Mouse (Mus musculus): ENCODE results near the gene Gm28539. TPM values are rescaled to one million over a fixed set of nuclear protein-coding genes. Genes with fewer than 3 reads are reported as not detected.

Gm28539 gene
- polyA plus RNA-seq (2014; fragmentation: Illumina TruSeq; extraction: RNeasy Lipid Tissue Mini Kit (QIAGEN cat#74804); ENCODE audit: low replicate concordance): not detected

GRCm38 (mm10) chr16:18836468-18837208, at the start of gene Gm28539, which contains the start of gene 2510002D24Rik:
TSS of gene Gm28539 (plus strand) at chr16:18836584.
TSS of gene 2510002D24Rik (plus strand) at chr16:18836578.

DNA sequence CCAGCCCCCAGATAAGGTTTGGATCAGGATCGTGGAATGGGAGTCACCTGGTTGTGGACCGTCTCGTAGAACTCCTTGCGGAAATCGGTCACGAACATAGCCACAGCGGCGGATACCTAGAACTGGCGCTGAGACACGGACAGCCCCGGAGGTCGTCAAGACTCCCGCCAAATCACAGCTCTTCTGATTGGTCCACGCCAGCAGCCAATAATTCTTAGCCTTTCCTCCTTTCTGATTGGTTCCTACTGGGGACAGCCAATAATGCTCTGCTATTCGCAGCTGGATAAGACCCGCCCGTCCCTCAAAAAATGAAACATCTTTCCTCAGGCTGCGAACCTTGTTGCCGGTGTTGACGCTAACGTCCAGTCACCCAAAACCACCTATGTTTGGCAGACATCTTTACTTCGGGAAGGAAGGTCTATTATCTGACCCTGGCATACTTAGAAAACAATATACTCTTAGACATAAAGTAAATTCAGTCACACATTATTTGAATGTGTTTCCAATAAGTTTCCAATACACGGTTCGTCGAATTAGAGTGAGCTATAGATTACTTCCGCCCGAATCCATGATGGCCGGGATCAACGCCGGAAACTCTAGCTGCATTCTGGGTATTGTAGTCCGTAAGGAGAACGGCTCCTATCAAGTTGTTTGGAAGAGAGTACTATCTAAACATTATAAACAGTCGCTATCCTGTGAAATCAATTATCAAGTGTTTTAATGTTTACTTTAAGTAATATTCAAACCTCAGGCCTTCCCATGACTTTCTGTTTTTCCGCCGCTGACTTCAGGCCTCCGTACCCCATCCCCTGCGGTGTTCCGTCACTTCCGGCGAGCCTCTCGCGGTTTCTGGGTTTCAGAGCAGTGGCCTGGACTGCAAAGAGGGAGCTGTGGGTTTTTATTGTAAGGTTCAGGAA, 24.7 kb upstream of the Gm28539 start, which contains the start of the genes Ufd1 and Cdc45:
Gene Ufd1, plus strand, starts transcription at position 312 of the 917 bp plus-strand sequence.
Gene Cdc45, minus strand, starts transcription at position 520 of the 917 bp plus-strand sequence.

GRCm38 (mm10) chr16:18876442-18877308, 40.3 kb downstream of the Gm28539 start, which contains the start of the genes Mrpl40 and Hira:
TSS of gene Mrpl40 (minus strand) at chr16:18876862.
TSS of gene Hira (plus strand) at chr16:18877037.

Other genes with a start within 250 kb of the Gm28539 start
- gene Tbx1, start 245.9 kb upstream of the Gm28539 start, polyA plus RNA-seq (2014; fragmentation: Illumina TruSeq; extraction: RNeasy Lipid Tissue Mini Kit (QIAGEN cat#74804); ENCODE audit: low replicate concordance): not detected
- gene Gp1bb, start 214.2 kb upstream of the Gm28539 start, polyA plus RNA-seq (2014; fragmentation: Illumina TruSeq; extraction: RNeasy Lipid Tissue Mini Kit (QIAGEN cat#74804); ENCODE audit: low replicate concordance): not detected
- gene Gm49601, start 210.2 kb upstream of the Gm28539 start, polyA plus RNA-seq (2014; fragmentation: Illumina TruSeq; extraction: RNeasy Lipid Tissue Mini Kit (QIAGEN cat#74804); ENCODE audit: low replicate concordance): not detected
- 2.1 TPM for gene Sept5, start 206.6 kb upstream of the Gm28539 start, polyA plus RNA-seq (2014; fragmentation: Illumina TruSeq; extraction: RNeasy Lipid Tissue Mini Kit (QIAGEN cat#74804); ENCODE audit: low replicate concordance)
- gene Cldn5, start 59.7 kb upstream of the Gm28539 start, polyA plus RNA-seq (2014; fragmentation: Illumina TruSeq; extraction: RNeasy Lipid Tissue Mini Kit (QIAGEN cat#74804); ENCODE audit: low replicate concordance): not detected
- 58.8 TPM for gene Ufd1, start 24.8 kb upstream of the Gm28539 start, polyA plus RNA-seq (2014; fragmentation: Illumina TruSeq; extraction: RNeasy Lipid Tissue Mini Kit (QIAGEN cat#74804); ENCODE audit: low replicate concordance)
- gene Cdc45, start 24.6 kb upstream of the Gm28539 start, polyA plus RNA-seq (2014; fragmentation: Illumina TruSeq; extraction: RNeasy Lipid Tissue Mini Kit (QIAGEN cat#74804); ENCODE audit: low replicate concordance): 2.1 TPM
- gene 2510002D24Rik, start within 50 bp of the Gm28539 start, polyA plus RNA-seq (2014; fragmentation: Illumina TruSeq; extraction: RNeasy Lipid Tissue Mini Kit (QIAGEN cat#74804); ENCODE audit: low replicate concordance): 5.1 TPM
- gene Mrpl40, start 40.3 kb downstream of the Gm28539 start, polyA plus RNA-seq (2014; fragmentation: Illumina TruSeq; extraction: RNeasy Lipid Tissue Mini Kit (QIAGEN cat#74804); ENCODE audit: low replicate concordance): 56.1 TPM
- 15.2 TPM for gene Hira, start 40.5 kb downstream of the Gm28539 start, polyA plus RNA-seq (2014; fragmentation: Illumina TruSeq; extraction: RNeasy Lipid Tissue Mini Kit (QIAGEN cat#74804); ENCODE audit: low replicate concordance)